Mouse (Mus musculus) liver, postnatal 0 days (tissue): Measurements from ENCODE around the gene Fam213b.

Source experiments
- CTCF ChIP-seq: sonication (generic); IDR thresholded peaks from 2 replicates; pipeline ENCODE4 v1.5.1; 2016; ENCODE audit warnings: antibody characterized with exemption, low read depth
- EP300 ChIP-seq: IDR thresholded peaks from 2 replicates; pipeline ENCODE4 v1.6.1; 2016; ENCODE audit warnings: antibody characterized with exemption, low read depth, mild to moderate bottlenecking

DNA sequence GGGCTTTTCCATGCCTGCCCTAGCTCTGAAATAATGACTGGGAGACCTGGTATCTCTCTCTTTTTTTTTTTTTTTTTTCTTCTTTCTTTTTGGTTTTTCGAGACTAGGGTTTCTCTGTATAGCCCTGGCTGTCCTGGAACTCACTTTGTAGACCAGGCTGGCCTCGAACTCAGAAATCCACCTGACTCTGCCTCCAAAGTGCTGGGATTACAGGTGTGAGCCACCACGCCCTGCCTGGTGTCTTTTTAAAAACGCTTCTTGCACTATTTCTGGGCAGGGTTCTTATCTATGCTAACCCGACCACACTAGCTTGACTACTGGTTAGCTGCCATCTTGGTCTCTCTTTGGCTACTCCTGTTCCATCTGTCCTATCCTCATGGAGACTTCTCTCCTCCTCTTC is 9.6 kb upstream of the Fam213b start:
- no peak for TF ChIP-seq CTCF
- TF ChIP-seq EP300 = no peak
